Mouse (Mus musculus) embryonic fibroblast, embryonic 13.5 days (primary cell): ENCODE data around the gene Mtmr11. TPM values are rescaled to one million over a fixed set of nuclear protein-coding genes. Genes with fewer than 3 reads are reported as not detected.
"Not testable (repeated sequence)": the region's sequence is repeated elsewhere in the genome, so short reads cannot be mapped to it uniquely, and the experiment has no call there.

ENCODE experiments used
- H3K27ac ChIP-seq: 2 replicates; pipeline ENCODE4 v1.5.1; 2012; ENCODE audit warnings: low read length, control low read depth, inconsistent platforms; ENCODE audit not compliant: insufficient read depth
- H3K4me1 ChIP-seq: 2 replicates; pipeline ENCODE4 v1.6.1; 2011; ENCODE audit warnings: low read length; ENCODE audit not compliant: control insufficient read depth, insufficient read depth
- H3K4me3 ChIP-seq: 2 replicates; pipeline ENCODE4 v1.5.1; 2011; ENCODE audit warnings: mild to moderate bottlenecking, control low read depth, low read length; ENCODE audit not compliant: insufficient read depth
- CTCF ChIP-seq: IDR thresholded peaks from 2 replicates; pipeline ENCODE4 v1.5.1; 2011; ENCODE audit warnings: mild to moderate bottlenecking, control low read depth, low read length, moderate library complexity, borderline replicate concordance; ENCODE audit not compliant: insufficient read depth
- POLR2A ChIP-seq: IDR thresholded peaks from 2 replicates; pipeline ENCODE4 v1.6.1; 2011; ENCODE audit warnings: low read depth, mild to moderate bottlenecking, control low read depth, low read length, moderate library complexity
- polyA plus RNA-seq: library from polyadenylated mRNA; stranded (reverse); fragments of >200 nt; gene quantifications from 2 replicates; pipeline ENCODE4 v1.2.4, GENCODE M21; 2011; ENCODE audit warnings: low read depth; ENCODE audit not compliant: missing spikeins, insufficient read length

Gene Mtmr11
- polyA plus RNA-seq, 1 experiment, result 52.6 TPM

- Histone ChIP-seq H3K27ac (peak overlapping the region; percentile 88), H3K4me3 (no peak overlapping the region), H3K4me1 (peaks cover 4% of the 10 kb centered on the region; the same call in 1 of the 2 replicates)
- no peak for TF ChIP-seq POLR2A
Observed at GRCm38 (mm10) chr3:96170976-96171545, 9.3 kb downstream of the Mtmr11 start.

GRCm38 (mm10) chr3:96171583-96172196 lies 9.9 kb downstream of the Mtmr11 start:
- Histone ChIP-seq H3K27ac (peak overlapping the region; percentile 88), H3K4me1 (peaks cover 4% of the 10 kb centered on the region; the same call in 1 of the 2 replicates), H3K4me3 (peak overlapping the region; percentile 63)
- TF ChIP-seq CTCF (no peak), POLR2A (no peak)

GRCm38 (mm10) chr3:96172197-96173178 lies 10.7 kb downstream of the Mtmr11 start, which contains the start of gene Sf3b4:
TSS of gene Sf3b4 (plus strand) at chr3:96172332.
- H3K4me3 ChIP-seq, result peak within 1 kb of the TSS; percentile 81
- peak within 1 kb of the TSS; percentile 88 for H3K27ac ChIP-seq
- H3K4me1 ChIP-seq, result peaks cover 4% of the 10 kb centered on the region; the same call in 1 of the 2 replicates
- TF ChIP-seq POLR2A (peak; percentile 93), CTCF (no peak)

GRCm38 (mm10) chr3:96173185-96173584 lies 11.4 kb downstream of the Mtmr11 start:
- peak overlapping the region; percentile 81 for H3K4me3 ChIP-seq
- peaks cover 4% of the 10 kb centered on the region; the same call in 1 of the 2 replicates for H3K4me1 ChIP-seq
- TF ChIP-seq CTCF (no peak), POLR2A (no peak)
- peak overlapping the region; percentile 73; the same call in 1 of the 2 replicates for H3K27ac ChIP-seq

- H3K27ac ChIP-seq, H3K4me3 ChIP-seq, H3K4me1 ChIP-seq: not testable (repeated sequence)
Observed at GRCm38 (mm10) chr3:96174042-96174441, 12.2 kb downstream of the Mtmr11 start.

GRCm38 (mm10) chr3:96175251-96175650 lies 13.4 kb downstream of the Mtmr11 start:
- Histone ChIP-seq H3K27ac (no peak overlapping the region), H3K4me3 (no peak overlapping the region), H3K4me1 (peaks cover 8% of the 10 kb centered on the region; the same call in 1 of the 2 replicates)
- no peak for TF ChIP-seq POLR2A
- no peak for TF ChIP-seq CTCF

GRCm38 (mm10) chr3:96178427-96178826 lies 16.6 kb downstream of the Mtmr11 start:
- TF ChIP-seq POLR2A (no peak), CTCF (no peak)
- peaks cover 4% of the 10 kb centered on the region; the same call in 1 of the 2 replicates for H3K4me1 ChIP-seq
- H3K27ac ChIP-seq, result no peak overlapping the region
- H3K4me3 ChIP-seq, result no peak overlapping the region

- Histone ChIP-seq H3K4me3 (no peak overlapping the region), H3K27ac (no peak overlapping the region), H3K4me1 (peaks cover 4% of the 10 kb centered on the region; the same call in 1 of the 2 replicates)
- TF ChIP-seq CTCF (no peak), POLR2A (0 out of 2 replicates have a peak, but pooled peaks have one; percentile 11)
Observed at GRCm38 (mm10) chr3:96178902-96179301, 17.1 kb downstream of the Mtmr11 start.

GRCm38 (mm10) chr3:96179531-96179930 lies 17.7 kb downstream of the Mtmr11 start:
- TF ChIP-seq POLR2A (no peak), CTCF (no peak)
- peaks cover 4% of the 10 kb centered on the region; the same call in 1 of the 2 replicates for H3K4me1 ChIP-seq
- H3K27ac ChIP-seq, result no peak overlapping the region
- H3K4me3 ChIP-seq, result no peak overlapping the region
